Mouse (Mus musculus): ENCODE data around the gene Ercc6l2.

Gene Ercc6l2

GRCm38 (mm10) chr13:63814746-63815681 is at the start of gene Ercc6l2:
Gene Ercc6l2 (plus strand): TSS chr13:63815240.
- DNase-seq (ENCODE audit: low spot score) = peak; percentile 98

- no peak for DNase-seq (ENCODE audit: low spot score)
These were observed 49.0 kb upstream of the Ercc6l2 start for GRCm38 (mm10) chr13:63766065-63766464.

DNA sequence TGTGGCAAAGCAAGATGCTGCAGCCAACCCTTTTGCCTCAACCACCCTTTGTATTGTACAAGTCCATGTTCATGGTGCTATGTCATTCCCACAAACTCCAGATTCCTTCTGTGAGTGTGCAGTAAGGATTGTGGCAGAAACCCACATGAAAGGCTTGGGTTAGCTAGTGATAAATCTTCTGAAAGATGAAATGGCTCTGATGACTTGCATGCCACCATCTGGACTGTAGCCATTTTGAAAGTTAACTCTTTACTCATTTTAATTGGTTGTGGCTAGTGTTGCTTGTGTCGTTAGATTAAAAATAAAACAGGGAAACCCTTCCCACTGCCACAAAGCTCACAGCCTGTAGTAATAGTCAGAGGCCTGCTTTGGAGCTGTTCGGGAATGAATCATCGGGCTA is 44.0 kb upstream of the Ercc6l2 start:
- no peak for DNase-seq (ENCODE audit: low spot score)

DNA sequence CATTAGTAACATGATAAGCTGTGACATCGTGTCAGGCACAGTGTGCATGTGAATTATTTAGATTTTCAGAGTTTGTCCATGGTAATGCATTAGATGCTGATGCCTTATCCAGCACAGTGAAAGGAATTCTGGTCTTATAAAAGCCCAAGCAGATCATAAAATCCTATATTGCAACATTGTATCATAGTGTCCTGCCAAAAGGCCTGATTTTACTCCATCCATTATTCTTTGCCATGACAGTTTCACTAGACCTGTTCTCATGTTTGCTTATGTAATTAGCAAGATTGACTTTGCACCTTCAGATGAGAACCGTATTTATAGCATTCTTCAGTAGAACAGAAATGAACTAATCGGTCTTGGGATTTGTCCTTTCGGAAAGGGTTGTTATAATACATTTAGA is 36.1 kb upstream of the Ercc6l2 start:
- DNase-seq (ENCODE audit: low spot score) = no peak

GRCm38 (mm10) chr13:63779376-63780291 is 35.4 kb upstream of the Ercc6l2 start:
- no peak for DNase-seq (ENCODE audit: low spot score)

GRCm38 (mm10) chr13:63792234-63792831 is 22.7 kb upstream of the Ercc6l2 start:
- no peak for DNase-seq (ENCODE audit: low spot score)

DNA sequence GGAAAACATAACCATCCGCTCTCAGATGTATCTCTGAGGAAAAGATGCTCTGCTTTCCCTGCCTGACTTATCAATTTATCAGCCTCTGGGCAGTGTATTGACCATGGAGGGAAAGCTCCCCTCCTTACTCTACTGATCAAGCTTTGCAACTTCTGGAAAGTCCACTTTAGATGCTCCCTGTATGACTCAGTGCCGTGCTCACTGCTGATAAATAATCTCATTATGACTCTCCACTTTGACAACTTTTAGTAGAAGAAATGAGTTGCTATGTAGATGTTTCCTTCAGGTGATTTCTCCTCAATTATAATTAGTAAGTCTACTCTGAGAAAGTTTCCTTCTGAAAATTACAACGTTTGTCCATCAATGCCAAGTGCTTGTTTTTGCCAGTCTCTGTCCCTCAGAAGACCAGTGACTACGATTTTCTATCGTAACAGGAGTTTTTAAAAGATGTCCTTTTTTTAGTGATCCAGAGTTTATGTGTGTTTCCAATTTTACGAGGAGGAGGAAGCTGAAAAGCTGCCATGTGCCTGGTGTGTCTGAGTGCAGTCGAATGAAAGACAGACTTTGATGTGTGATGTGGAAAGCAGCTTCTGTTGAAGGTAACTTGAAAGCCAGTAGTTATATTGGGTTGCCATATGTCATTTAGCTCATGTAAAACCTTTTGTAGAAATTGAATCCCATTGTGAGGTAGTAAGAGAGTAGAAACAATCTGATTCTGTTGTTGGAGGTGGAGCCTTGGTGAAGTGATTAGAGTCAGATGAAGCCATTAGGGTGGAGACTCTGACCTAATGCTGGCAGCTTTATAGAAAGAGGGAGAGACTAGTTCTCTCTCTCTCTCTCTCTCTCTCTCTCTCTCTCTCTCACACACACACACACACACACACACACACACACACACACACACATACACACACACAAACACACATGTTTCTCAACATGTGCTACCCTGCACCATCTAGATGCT is 21.4 kb upstream of the Ercc6l2 start:
- DNase-seq (ENCODE audit: low spot score) = no peak

DNA sequence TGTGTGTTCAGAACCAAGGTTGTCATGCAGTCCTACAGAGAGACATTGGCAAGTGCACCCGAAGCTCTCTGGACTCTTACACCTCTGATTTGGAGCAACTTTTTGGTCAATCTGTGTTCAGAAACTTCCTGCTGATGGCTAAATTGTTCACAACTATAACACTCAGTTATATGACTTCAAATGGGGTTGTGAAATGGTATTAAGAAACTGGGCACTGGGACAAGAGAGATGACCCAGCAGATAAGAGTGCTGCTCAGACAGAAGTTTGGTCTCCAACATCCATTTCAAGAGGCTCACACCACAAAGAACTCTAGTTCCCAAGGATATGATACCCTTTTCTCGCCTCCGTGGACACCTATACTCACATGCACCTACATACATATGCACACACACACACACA is 16.4 kb upstream of the Ercc6l2 start:
- DNase-seq (ENCODE audit: low spot score) = no peak

- no peak for DNase-seq (ENCODE audit: low spot score)
These were observed 15.1 kb upstream of the Ercc6l2 start for GRCm38 (mm10) chr13:63799940-63800339.

GRCm38 (mm10) chr13:63801289-63801688 is 13.8 kb upstream of the Ercc6l2 start:
- no peak for DNase-seq (ENCODE audit: low spot score)

DNA sequence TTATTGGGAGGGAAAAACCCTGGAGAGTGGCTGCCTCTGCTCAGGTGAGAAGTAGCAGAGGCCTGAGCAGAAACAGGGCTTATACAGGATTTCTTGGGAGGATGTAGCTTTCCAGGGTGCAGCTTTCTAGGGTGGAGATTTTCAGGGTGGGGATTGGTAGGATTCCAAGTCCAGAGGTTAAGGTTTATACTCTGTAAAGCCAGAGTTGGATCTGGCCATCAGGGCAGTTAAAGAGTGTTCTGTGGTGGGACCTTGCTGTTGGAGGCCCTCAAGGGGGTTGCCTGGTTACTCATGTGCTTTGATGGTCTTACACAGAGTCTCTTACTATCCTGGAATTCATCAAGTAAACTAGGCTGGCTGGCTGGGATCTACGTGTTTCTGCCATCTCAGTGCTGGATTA is 7.8 kb upstream of the Ercc6l2 start:
- no peak for DNase-seq (ENCODE audit: low spot score)

DNA sequence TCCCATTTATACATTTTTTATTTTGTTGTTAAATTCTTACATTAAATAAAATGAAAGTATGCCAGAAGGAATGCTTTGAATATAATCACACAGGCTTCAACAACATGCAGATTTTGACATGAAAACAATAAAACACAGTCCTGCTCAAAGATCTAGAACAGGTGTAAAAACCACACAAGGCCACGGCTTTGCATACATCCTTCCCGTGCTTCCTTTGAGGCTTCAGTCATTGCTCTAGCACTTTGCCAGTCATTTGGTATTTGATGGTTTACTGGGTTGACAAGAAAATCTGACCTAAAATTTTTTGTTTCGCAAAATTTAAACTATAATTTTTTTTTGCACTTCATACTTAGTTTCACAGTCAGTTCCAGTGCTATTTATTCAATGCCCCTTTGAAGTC is 7.1 kb upstream of the Ercc6l2 start:
- DNase-seq (ENCODE audit: low spot score) = no peak

DNA sequence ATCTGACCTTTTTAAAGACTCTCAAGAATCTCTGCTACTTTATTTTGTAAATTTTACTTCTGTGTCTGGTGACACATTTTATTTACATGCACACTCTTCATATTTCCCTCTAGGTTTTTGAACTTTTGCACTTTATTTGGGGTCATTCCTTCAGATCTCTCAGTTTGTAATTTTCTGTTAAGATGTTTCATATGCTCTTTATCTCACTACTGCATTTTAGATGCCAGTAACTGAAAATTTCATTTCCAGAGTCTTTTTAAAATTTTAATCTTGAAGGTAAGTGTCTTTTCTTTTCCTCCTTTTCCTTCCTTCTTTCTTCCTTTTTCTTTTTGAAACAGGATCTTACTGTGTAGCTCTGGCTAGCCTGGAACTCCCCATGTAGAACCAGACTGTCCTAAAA is 3.6 kb upstream of the Ercc6l2 start:
- no peak for DNase-seq (ENCODE audit: low spot score)

- DNase-seq (ENCODE audit: low spot score) = no peak
These were observed 891 bp downstream of the Ercc6l2 start for GRCm38 (mm10) chr13:63815931-63816330.

DNA sequence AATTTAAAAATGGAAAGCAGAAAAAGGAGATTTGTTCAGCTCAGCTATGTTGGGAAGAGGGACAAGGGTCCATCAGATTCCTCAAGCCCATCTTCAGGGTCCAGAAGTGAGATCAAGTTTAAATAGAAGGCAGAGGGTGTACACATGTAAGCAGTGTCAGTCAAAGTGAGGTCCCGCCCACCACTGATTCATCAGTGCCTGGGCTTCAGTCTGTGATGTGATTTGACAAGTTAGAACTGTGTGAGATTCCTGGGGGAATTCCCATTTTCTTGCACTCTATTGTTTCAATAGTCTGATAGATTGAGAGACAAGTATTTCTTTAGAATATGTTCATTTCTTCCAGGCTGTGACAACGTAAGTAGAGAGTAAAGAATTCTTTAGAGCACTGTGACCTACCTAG is 30.7 kb downstream of the Ercc6l2 start:
- DNase-seq (ENCODE audit: low spot score) = no peak

DNA sequence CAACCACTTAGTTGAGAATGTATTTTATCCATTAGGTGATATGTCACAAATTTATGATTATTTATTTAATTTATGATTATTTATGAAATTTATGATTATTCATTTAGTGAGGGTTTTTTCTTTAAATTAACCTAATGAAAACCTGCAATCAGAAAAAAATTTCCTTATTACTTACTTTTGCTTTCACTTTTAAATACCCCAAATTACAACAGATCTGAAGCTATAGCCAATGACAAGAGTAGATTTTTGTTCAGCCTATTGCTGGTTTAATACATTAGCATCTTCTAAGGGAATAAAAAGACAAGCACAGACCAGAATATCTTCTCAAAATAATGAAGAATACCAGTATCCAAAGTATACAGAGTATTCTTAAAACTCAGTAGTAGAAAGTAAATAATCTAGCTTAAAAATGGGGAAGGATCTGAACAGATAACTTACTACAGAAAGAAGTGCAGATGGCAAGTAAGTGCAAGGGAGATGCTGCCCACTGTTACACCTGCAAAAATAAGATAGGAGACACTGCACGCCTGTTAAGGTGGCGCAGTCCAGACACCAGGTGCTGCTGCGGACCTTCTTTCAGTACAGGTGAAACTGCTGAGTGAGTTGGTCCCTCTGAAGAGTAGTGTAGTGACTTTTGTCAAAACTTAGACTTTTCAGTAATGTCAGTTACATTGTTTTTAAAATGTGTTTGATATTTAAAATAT is 35.4 kb downstream of the Ercc6l2 start:
- DNase-seq (ENCODE audit: low spot score) = no peak

DNA sequence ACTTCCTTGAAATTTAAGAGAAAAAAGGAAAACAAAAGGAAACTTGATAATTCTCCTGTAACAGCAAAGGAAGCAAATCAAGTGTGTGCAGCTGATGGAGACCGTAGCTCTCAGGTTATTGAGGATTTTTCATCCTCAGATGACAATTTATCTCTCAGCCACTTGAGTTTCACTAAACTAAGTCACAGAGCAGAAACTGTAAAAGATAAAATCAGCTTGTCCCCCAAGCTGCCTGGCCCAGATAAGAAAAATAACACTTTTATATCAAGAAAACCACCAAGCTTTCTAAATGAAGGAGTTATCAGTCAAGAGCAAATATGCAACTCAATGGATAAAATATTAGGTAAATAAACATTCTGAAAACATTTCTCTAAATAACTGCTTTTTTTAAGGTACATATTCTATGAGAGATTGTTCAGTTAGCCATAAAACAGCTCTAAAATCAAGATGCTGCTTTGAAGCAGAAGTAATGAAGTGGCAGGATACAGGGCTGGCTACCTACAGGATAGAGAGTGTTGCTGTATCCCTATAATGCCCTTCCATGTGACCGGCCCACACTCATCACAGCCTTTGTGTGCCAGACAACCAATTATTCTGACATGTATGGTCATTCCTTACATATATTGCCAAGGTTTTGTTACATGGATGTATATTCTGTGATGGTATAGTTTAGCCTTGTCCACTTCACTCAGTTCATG is 57.7 kb downstream of the Ercc6l2 start:
- DNase-seq (ENCODE audit: low spot score) = no peak

DNA sequence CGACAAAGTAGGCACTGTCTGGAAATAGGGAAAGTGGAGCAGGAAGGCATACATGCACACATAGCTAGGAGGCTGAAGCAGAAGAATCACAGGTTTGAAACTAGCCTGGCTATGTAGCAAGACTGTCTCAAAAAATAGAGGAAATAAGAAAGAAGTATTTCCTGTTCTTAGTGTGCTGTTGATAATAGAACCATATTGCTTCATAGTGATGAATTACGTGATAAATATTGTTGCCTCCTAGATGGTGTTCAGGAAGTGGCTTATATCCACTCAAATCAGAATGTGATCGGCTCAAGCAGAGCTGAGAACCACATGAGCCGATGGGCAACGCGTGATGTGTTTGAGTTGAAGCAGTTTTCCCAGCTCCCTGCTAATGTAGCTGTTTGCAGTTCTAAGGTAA is 62.1 kb downstream of the Ercc6l2 start:
- DNase-seq (ENCODE audit: low spot score) = no peak

DNA sequence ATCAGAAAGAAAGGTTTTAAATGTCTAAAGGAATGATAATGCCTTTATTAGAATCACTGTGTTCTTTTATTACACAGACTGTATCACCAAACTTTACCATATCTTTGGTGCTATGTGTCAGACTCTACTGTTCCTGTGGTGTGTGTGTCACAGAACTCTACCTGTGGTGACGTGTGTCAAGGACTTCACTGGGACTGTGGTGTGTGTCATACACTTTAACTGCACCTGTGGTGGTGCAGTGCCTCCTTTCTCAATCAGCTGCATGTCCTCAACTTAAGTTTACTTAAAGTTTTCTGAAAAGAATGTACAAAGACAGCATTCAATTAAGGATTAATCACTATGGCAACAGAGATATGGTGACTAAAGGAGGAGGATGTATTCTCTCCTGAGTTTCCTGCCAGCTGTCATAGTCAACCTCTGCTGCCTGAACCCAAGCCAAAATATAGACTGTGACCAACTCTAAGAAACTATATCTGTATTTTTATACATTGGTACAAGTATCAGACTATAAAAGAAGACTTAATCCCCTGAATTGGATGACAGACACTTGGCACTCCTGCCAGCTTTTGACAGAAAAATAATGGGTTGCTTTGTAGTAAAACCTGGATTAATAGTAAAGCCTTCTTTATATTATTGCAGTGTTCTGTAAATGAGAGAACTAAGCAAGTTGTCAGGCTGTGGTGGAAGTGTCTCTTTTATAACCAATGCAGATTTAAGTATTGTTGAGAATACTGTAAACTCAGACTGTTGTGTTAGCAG is 64.2 kb downstream of the Ercc6l2 start:
- DNase-seq (ENCODE audit: low spot score) = no peak

DNA sequence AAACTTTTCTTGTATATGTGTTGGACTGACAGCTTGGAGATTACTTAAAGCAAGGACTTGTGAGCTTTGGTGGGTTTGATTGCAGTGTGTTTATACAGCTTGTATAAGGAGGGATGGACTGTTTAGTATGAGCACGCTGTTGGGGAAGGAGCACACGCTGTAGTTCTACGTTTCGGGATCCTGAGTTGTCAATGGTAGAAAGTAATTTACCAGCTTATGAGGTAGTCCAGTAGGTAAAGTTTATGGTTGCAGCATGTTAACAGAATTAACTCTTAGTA is 64.8 kb downstream of the Ercc6l2 start:
- DNase-seq (ENCODE audit: low spot score) = no peak

Data from ovary, adult 18-20 months (tissue).